Mouse (Mus musculus) liver, postnatal 0 days (tissue): Measurements from ENCODE around the gene Cox4i2. TPM values are rescaled to one million over a fixed set of nuclear protein-coding genes. Genes with fewer than 3 reads are reported as not detected.

Experiments used
- ATAC-seq: fragments of 200-750 bp; cut with Nextera tagmentation; 2 replicates; pipeline ENCODE4 v1.8.0; 2017; ENCODE audit warnings: mild to moderate bottlenecking, moderate library complexity
- DNase-seq: peaks from one replicate; pipeline ENCODE4 v3.0.0-alpha.2; 2016
- H3K27ac ChIP-seq: fragments of 300-500 bp; sonication (generic); 2 replicates; pipeline ENCODE4 v1.5.1; 2014; ENCODE audit warnings: antibody characterized with exemption, moderate library complexity, mild to moderate bottlenecking, low read depth
- H3K27me3 ChIP-seq: fragments of 300-500 bp; sonication (generic); 2 replicates; pipeline ENCODE4 v1.6.1; 2014; ENCODE audit warnings: low read length, control low read depth, mixed read lengths; ENCODE audit not compliant: insufficient read depth
- H3K36me3 ChIP-seq: fragments of 300-500 bp; sonication (generic); replicated peaks from 2 replicates; pipeline ENCODE4 v1.6.1; 2014; ENCODE audit warnings: mild to moderate bottlenecking, control low read depth, low read length, moderate library complexity, mixed read lengths; ENCODE audit not compliant: insufficient read depth
- H3K4me1 ChIP-seq: fragments of 300-500 bp; sonication (generic); 2 replicates; pipeline ENCODE4 v1.6.1; 2014; ENCODE audit warnings: antibody characterized with exemption, mild to moderate bottlenecking, control low read depth; ENCODE audit not compliant: insufficient read depth
- H3K4me2 ChIP-seq: fragments of 300-500 bp; sonication (generic); 2 replicates; pipeline ENCODE4 v1.6.1; 2014; ENCODE audit warnings: low read depth, mild to moderate bottlenecking, low read length, moderate library complexity, mixed read lengths
- H3K4me3 ChIP-seq: fragments of 300-500 bp; sonication (generic); 2 replicates; pipeline ENCODE4 v1.5.1; 2014; ENCODE audit warnings: low read depth, low read length
- H3K9ac ChIP-seq: fragments of 300-500 bp; sonication (generic); replicated peaks from 2 replicates; pipeline ENCODE4 v1.6.1; 2014; ENCODE audit warnings: mild to moderate bottlenecking, moderate library complexity
- H3K9me3 ChIP-seq: fragments of 300-500 bp; sonication (generic); 2 replicates; pipeline ENCODE4 v1.6.1; 2016; ENCODE audit warnings: mild to moderate bottlenecking, control low read depth, low read length, mixed read lengths
- CTCF ChIP-seq: sonication (generic); IDR thresholded peaks from 2 replicates; pipeline ENCODE4 v1.5.1; 2016; ENCODE audit warnings: antibody characterized with exemption, low read depth
- EP300 ChIP-seq: IDR thresholded peaks from 2 replicates; pipeline ENCODE4 v1.6.1; 2016; ENCODE audit warnings: antibody characterized with exemption, low read depth, mild to moderate bottlenecking
- WGBS: fragments of 180-500 bp; shearing (Covaris S2); extraction: QIAGEN DNeasy Blood & Tissue Kit; methylation state at CpG from one replicate; pipeline ENCODE4 v1.1.7; 2014; ENCODE audit not compliant: insufficient replicate concordance; 5-methylcytosine and 5-hydroxymethylcytosine counted together
- polyA plus RNA-seq: library from polyadenylated mRNA; unstranded; fragments of >200 nt; fragmentation: Nextera tagmentation; extraction: Ambion mirVana; gene quantifications from 2 replicates; pipeline ENCODE4 v1.2.1, GENCODE M21; 2015

Cox4i2 gene
- polyA plus RNA-seq, 1 experiment from 2014 or later, result 1.0 TPM

- no peak for ATAC-seq
- Histone ChIP-seq H3K36me3 (peaks cover 49% of the 10 kb centered on the region), H3K27me3 (no peaks in the 10 kb centered on the region), H3K4me1 (peaks cover 52% of the 10 kb centered on the region), H3K4me2 (no peak overlapping the region), H3K27ac (peak overlapping the region; percentile 5; the same call in 1 of the 2 replicates), H3K9ac (no peak overlapping the region; the same call in 1 of the 2 replicates), H3K9me3 (no peaks in the 10 kb centered on the region), H3K4me3 (no peak overlapping the region)
- TF ChIP-seq CTCF, result no peak
- no peak for TF ChIP-seq EP300
- no peak for DNase-seq
- 82% methylated on average over 3 of the region's 3 CpGs for WGBS
Observed at GRCm38 (mm10) chr2:152781031-152781711, 27.2 kb downstream of the Cox4i2 start.

- TF ChIP-seq CTCF (no peak), EP300 (no peak)
- no peak overlapping the region for H3K4me2 ChIP-seq
- 60% methylated on average over 5 of the region's 5 CpGs for WGBS
- peaks cover 66% of the 10 kb centered on the region for H3K4me1 ChIP-seq
- no peak for ATAC-seq
- H3K9ac ChIP-seq, result no peak overlapping the region
- DNase-seq, result no peak
- H3K27me3 ChIP-seq, result no peaks in the 10 kb centered on the region
- no peak overlapping the region; the same call in 1 of the 2 replicates for H3K27ac ChIP-seq
- no peak overlapping the region for H3K4me3 ChIP-seq
- H3K36me3 ChIP-seq, result peaks cover 47% of the 10 kb centered on the region
- H3K9me3 ChIP-seq, result no peaks in the 10 kb centered on the region
Observed at GRCm38 (mm10) chr2:152782656-152783055, 28.7 kb downstream of the Cox4i2 start.

GRCm38 (mm10) chr2:152783241-152783640 is 29.3 kb downstream of the Cox4i2 start:
- WGBS, result 88% methylated on average over 5 of the region's 5 CpGs

GRCm38 (mm10) chr2:152784640-152785039 is 30.7 kb downstream of the Cox4i2 start:
- Histone ChIP-seq H3K4me2 (peak overlapping the region; percentile 37; the same call in 1 of the 2 replicates), H3K27me3 (no peaks in the 10 kb centered on the region), H3K27ac (peak overlapping the region; percentile 99), H3K4me1 (peaks cover 80% of the 10 kb centered on the region), H3K4me3 (no peak overlapping the region), H3K9me3 (no peaks in the 10 kb centered on the region), H3K9ac (no peak overlapping the region), H3K36me3 (peaks cover 40% of the 10 kb centered on the region)
- TF ChIP-seq EP300 (peak; percentile 83), CTCF (no peak)
- DNase-seq (peak; percentile 59), ATAC-seq (peak; percentile 17; the same call in 1 of the 2 replicates)
- WGBS, result 54% methylated on average over 8 of the region's 8 CpGs

More at GRCm38 (mm10) chr2:152783241-152783640, 29.3 kb downstream of the Cox4i2 start:
- H3K9me3 ChIP-seq, result no peaks in the 10 kb centered on the region
- peaks cover 45% of the 10 kb centered on the region for H3K36me3 ChIP-seq
- DNase-seq (no peak), ATAC-seq (no peak)
- no peaks in the 10 kb centered on the region for H3K27me3 ChIP-seq
- peak overlapping the region; percentile 99 for H3K27ac ChIP-seq
- no peak overlapping the region for H3K4me2 ChIP-seq
- TF ChIP-seq EP300 (no peak), CTCF (no peak)
- peaks cover 72% of the 10 kb centered on the region for H3K4me1 ChIP-seq
- H3K4me3 ChIP-seq, result no peak overlapping the region
- no peak overlapping the region for H3K9ac ChIP-seq

GRCm38 (mm10) chr2:152785446-152786350 is 31.7 kb downstream of the Cox4i2 start:
- peak; percentile 5 for ATAC-seq

GRCm38 (mm10) chr2:152787136-152787535 is 33.2 kb downstream of the Cox4i2 start:
- peaks cover 91% of the 10 kb centered on the region for H3K4me1 ChIP-seq

More at GRCm38 (mm10) chr2:152785446-152786350, 31.7 kb downstream of the Cox4i2 start:
- TF ChIP-seq CTCF, result no peak
- TF ChIP-seq EP300, result peak; percentile 58
- peak overlapping the region; percentile 37 for H3K4me2 ChIP-seq
- no peaks in the 10 kb centered on the region for H3K27me3 ChIP-seq
- peaks cover 35% of the 10 kb centered on the region for H3K36me3 ChIP-seq
- peak; percentile 58 for DNase-seq
- 33% methylated on average over 18 of the region's 18 CpGs for WGBS
- peak overlapping the region; percentile 53 for H3K9ac ChIP-seq
- peak overlapping the region; percentile 99 for H3K27ac ChIP-seq
- H3K4me1 ChIP-seq, result peaks cover 88% of the 10 kb centered on the region
- no peak overlapping the region for H3K4me3 ChIP-seq
- no peaks in the 10 kb centered on the region for H3K9me3 ChIP-seq

More at GRCm38 (mm10) chr2:152787136-152787535, 33.2 kb downstream of the Cox4i2 start:
- H3K4me2 ChIP-seq, result no peak overlapping the region
- H3K9me3 ChIP-seq, result no peaks in the 10 kb centered on the region
- H3K27me3 ChIP-seq, result no peaks in the 10 kb centered on the region
- no peak overlapping the region for H3K9ac ChIP-seq
- TF ChIP-seq EP300 (no peak), CTCF (no peak)
- WGBS, result 91% methylated on average over 2 of the region's 2 CpGs
- peaks cover 26% of the 10 kb centered on the region for H3K36me3 ChIP-seq
- ATAC-seq (no peak), DNase-seq (no peak)
- H3K4me3 ChIP-seq, result no peak overlapping the region
- H3K27ac ChIP-seq, result peak overlapping the region; percentile 99
